Mouse (Mus musculus): ENCODE measurements around the gene S100b. TPM values are rescaled to one million over a fixed set of nuclear protein-coding genes. Genes with fewer than 3 reads are reported as not detected.

The S100b gene
- 11.3 and 11.8 TPM in 2 replicates for total RNA-seq (2021)
- long read RNA-seq, transcript S100b-201 (3 exons, 1,484 nt) = major isoform, 12 of 18 reads
- long read RNA-seq, partial matches to known transcripts = 0 of 18 reads
- long read RNA-seq, other reads (novel, unspliced or antisense) = 6 of 18 reads

DNA sequence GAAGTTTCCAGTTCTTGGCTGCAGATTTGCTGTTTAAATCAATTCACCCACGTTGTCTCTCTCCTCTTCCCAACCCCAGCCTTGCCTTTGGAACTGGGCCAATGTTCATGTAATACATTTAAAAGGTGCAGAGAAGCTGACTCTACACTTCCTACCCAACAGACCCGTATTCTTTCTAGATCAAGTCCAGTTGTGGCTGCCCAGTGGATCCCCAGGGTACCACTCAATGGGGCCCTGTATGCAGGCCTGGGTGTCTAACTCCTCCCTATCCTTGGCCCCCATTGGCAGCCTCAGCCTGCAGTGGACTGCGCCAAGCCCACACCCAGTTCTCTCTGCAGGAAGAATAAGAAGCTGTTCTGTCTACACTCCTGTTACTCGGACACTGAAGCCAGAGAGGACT lies at the start of gene S100b:
Gene S100b, plus strand, starts transcription at position 318 of the 400 bp plus-strand sequence.
- no peak for DNase-seq

DNA sequence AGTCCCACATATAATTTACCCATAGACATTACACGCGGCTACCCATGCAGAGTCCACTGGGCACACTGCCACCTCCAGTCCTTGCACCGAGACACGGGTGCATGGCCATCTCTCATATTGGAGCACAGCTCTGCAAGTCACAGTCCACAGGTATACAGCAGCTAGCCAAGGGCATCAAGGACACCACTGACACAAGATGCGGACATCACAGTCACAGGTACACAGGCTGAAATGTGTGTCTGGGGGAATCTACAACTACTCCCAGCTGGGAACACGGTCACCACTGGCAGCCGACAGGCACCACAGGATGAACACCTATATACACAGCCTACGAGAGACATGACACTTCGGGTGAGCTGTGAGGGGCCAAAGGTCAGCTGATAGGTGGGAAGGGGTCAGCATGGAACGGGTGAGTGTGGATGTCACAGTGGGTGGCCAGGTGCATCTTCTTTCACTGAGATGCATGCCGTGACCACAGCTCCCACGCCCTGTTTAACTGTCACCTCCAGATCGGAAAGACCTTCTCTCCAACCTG lies 46.3 kb upstream of the S100b start:
- DNase-seq = no peak

DNA sequence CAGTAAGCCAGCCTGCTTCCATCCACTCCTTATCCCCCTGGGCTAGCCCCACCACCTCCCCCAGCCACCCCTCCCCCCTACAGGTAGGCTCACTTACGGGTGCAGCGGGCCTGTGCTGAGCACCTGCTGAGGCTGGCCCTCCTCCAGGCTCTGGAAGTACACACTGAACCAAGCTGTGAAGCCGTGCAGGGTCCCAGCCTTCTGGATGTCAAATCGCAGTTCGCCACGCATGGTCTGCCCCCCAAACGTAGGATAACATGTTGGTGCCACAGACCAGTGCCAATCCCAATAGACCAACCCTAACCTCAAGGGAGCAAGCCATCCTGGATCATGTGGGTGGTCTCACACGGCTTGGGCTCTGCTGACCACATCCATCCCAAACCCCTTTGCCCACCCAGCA lies 44.4 kb upstream of the S100b start:
- no peak for DNase-seq

DNA sequence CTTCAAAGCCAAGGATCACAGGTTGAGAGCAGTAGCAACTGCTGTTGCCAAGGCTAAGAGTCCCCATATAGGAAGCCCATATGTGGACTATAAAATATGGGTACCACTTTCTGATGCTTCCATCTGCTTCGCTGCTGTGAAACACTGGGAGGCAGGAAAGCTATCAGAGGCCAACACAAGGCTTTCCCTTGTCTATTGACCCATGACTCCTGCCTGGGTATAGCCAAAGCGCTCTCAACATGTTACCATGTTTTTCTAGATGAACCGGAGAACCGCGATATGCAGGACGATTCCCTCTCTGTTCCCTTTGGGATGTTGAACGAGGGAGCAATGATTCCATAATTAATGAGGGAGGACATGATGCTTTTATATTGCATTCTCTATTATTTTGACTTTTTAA lies 42.8 kb upstream of the S100b start:
- DNase-seq = no peak

DNA sequence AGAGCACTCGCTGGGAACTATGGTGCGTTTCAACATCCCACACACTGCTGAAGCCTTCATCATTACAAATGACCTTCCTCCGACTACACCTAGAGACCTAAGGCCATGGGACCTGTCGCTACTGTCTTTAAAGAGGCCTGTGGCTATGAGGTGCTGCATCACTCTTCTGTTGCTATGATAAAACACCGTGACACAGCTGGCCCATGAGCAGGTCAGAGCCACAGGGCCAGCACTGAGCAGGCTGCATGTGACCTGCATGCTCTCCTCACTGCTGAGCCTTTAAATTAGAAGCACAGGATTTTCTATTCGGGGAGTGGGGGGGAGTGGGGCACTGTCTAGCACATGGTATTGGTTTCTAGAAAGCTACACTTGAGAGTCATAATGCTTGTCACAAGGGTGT lies 41.5 kb upstream of the S100b start:
- no peak for DNase-seq

DNA sequence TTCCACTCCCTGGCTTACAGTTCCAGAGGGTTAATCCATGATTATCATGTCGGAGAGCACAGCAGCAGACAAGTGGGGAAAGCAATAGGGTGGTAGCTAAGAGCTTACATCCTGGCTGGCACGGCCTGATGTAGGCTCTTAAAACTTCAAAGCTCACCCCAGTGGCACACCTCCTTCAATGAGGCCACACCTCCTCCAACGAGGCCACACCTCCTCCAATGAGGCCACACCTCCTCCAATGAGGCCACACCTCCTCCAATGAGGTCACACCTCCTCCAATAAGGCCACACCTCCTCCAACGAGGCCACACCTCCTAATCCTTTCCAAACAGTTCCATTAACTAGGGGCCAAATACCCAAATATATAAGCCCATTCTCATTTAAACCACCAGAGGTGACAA lies 39.5 kb upstream of the S100b start:
- DNase-seq = no peak

DNA sequence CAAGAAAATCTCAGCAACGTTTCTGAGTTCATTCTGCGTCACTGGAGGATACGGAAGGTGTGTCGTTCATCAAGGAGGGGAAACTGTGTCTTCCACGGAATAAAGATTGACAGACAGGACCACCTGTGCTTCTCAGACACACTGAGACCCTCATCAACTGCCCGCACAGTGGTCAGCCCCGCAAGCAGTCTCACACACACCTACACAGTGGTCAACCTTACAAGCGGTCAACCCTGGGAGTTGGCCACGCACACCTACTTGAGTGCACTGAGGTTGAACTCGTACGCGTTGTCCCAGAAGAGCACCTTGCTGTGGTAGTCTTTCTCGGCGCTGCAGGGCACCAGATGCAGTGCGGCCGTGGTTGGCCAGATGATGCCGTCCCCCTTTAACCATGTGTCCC lies 36.6 kb upstream of the S100b start:
- no peak for DNase-seq

DNA sequence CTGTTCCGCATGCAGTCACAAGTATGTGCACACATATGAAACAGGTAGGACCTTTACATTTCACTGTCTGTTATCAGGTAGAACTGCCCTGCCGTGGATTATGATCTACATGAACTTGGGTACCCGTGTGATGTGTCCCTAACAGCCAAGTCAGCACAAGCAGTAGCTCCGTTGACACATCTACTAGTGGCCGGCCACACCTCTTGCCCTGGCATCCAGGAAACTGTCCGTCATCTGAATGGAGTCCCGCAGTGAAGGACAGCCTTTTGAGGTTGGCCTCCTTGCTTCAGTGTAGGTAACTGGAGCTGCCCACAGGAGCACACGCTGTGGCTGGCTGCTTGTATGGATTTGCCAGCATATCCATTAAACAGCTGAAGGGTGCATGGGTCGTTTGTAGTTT lies 35.4 kb upstream of the S100b start:
- no peak for DNase-seq

DNA sequence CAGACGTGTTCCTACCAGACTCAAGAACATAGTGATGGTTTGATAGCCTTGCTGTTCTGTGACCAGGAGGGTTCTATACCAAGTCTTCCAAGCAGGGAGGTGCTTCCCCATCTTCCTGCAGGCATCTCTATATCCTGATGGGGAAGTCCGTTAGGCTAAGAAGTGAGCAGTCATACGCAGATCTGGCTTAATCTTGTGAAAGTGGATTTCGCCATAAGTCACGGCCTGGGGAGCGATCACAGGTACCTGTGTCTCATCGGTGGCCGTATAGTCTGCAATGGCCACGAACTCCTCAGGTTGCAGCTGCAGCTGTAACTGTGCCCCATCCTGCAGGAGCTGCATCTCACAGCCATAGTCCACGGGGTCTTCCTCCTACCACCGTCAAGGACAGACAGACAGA lies 27.7 kb upstream of the S100b start:
- no peak for DNase-seq

DNA sequence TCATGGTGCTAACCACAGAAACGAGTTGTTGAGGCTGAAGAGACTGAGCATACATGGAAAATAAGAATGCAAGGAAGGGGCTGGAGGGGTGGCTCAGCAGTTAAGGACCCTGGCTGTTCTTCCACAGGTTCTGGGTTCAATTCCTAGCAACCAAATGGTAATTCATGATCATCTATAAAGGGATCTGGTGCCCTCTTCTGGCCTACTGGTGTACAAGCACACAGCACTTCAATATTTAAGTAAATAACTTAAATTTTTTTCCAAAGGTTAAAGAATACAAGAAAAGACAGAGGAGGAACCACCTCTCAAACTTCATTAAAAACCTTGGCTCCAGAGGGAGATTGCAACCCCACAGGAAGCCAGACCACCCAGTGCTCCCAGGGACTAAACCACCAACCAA lies 24.0 kb upstream of the S100b start:
- no peak for DNase-seq

DNA sequence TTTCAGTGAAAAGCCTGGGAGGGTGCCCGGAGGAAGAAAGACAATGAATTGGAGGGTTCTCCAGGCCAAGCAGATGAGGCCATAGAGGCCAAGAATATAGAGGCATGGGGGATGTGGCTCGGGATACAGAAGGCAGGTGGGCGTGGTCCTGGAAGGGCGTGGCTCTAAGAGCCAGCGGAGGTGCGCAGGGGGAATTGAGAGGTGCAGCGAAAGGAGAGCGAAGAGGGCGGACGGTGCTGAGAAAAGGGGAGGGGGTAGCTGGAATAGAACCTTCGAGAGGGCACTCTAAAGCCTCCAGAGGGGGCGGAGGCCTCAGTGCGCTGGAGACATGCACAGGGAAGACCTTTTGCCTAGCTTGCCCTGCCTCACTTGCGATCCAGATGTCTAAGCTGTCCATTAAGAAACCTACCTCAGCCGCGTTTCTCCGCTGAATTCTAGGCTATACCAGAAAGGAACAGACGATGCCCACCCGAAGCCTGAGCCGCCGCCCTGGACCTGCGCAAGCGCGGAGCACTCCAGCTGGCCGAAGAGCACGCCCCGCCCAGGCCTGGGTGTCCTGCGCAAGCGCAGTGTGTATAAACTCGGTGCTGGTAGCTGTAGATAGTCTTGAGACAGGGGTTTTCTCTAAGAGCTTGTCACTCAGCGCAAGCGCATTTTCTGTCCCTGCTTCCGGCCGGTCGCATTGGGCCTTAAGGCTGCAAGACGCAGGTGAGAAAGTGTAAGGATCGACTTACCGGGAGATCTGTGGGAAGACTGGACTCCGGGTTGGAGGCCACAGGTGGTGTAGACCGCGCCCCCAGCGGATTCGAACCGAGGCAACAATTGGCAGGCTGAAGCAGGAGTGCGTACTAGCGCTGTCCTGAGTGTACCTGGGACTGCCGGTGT lies 16.1 kb upstream of the S100b start, which contains the start of gene Prmt2:
Gene Prmt2, minus strand, starts transcription at position 525 of the 885 bp plus-strand sequence.
- DNase-seq = peak; percentile 91

DNA sequence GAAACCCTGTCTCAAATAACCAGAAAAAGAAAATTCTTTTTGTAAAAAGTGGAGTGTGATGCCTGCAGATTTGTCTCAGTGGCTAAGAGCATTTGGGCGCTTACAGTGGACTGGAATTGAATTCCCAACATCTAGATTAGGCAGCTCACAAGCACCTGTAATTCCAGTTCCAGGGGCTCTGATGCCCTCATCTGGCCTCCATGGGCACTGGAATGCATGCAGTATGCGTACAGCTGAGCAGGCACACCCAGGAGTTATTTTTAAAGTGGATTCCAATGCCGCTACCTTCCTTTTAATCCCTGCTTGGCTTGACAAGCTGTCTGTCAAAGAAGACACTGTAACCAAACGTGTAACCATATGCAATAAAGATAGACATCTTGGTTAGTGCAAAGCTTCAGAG lies 14.3 kb upstream of the S100b start:
- no peak for DNase-seq

DNA sequence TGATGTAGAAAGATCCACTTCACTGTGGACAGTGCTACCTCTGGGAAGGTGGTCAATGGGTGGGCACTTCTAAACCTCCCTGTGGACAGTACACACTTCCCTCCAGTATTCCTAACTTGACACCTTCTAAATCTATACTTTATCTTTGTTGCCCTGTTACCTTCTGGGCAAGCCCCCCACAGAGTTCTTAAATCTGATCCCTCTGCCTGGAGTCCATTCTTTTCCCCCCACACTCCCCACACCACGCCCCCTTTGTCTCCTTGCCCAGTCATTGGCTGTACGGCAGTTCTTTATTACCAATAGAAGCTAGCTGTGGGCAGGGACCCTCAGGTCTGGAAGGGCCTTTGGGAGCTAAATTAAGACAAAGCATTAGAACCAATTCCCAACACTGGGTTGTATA lies 8.5 kb upstream of the S100b start:
- no peak for DNase-seq

DNA sequence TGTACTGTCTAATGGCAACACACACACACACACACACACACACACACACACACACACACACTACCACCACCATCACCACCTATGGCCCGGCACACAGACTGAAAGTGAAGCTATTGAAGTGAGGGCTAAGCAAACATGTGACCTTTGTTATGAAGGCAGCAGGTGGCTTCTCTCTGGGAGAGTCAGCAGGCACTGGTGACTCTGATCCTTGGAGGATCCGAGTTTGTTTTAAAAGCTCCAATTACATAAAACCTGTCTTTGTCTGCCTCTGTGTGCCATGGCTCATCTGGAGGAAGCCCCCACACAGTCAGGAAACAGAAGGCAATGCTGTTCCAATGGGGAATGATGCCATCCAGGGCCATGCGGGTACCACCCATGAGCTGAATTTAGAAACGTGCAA lies 7.1 kb upstream of the S100b start:
- DNase-seq = no peak

DNA sequence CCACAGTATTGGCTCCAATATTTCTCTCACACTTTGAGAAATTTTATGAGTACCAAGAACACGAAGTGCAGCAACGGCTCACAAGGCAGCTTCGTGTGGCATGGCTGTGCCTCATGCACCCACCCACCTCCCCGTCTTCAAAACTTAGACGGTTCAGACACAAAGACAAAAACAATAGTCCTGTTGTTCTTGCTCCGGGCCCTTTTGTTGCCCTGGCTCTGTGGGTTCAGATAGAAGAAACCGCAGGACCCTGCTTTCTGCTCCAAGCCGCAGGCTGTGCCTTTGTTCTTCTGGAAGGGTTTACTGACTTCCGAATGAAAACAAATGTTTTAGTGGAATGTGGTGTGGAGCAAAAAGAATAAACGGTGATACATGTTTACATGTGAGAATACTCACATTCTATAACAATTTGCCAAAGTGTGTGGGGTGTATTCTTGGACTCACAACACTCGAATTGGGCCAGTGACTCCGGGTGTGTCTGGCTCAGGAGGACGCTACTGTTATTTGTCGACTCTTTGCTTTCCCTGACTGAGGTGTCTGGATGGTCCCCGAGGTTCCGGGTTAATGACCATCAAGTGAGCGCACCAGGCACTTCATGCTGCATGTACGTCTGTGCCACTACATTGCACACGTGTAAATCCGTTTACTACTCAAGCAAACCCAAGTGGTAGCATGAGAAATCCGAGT lies 5.5 kb upstream of the S100b start:
- no peak for DNase-seq

DNA sequence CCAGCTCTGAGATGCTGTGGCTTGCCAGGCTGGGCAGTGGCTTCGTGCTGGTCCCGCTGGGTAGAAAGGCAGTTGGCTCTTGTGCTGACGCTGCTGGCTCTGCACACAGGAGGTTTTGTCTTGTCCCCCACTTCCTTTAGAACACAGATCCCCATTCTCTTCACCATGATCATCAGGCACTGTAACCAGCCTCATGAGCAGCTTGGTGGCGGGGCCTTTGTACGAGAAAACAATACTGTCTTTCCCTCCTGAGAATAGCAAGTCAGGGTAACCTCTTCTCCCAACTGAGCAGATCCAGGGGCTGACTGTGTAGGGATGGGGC lies 5.0 kb upstream of the S100b start:
- no peak for DNase-seq

DNA sequence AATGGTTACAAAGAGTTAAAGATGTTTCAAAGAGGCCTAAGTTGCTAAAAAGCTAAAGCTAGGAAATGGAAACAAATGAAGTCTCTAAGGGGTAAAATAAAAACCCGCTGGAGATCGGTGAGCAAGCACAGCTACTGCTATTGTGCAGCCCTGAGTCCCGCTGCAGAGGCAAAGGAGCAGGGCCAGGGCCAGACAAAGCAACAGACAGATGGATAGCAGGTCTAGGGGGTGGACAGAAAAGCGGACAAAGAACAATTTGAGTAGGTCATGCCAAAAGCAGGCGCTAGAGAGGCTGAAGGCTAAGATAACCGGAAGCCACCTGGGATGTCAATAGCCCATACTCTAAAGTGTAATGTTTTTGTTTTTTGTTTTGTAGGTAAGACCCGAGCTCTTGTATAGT lies 2.8 kb upstream of the S100b start:
- no peak for DNase-seq

DNA sequence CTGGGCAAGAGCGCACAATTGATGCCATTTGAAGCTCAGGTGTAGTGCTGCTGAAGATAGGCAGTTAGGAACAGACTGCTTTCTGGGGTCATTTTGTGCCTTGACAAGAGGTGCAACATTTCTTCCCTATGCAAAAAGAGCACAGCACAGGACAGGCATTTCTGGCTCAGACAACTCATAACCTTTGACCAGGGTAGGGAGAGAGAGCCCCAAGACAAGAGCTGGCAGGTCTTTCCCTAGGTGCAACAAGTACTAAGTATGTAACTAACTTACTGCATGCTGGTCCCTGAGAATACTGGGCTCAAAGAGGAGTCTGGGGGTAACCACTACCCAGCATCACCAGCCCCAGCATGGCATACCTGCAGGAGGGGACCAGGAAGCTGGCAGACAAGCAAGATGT lies 574 bp upstream of the S100b start:
- DNase-seq = no peak

DNA sequence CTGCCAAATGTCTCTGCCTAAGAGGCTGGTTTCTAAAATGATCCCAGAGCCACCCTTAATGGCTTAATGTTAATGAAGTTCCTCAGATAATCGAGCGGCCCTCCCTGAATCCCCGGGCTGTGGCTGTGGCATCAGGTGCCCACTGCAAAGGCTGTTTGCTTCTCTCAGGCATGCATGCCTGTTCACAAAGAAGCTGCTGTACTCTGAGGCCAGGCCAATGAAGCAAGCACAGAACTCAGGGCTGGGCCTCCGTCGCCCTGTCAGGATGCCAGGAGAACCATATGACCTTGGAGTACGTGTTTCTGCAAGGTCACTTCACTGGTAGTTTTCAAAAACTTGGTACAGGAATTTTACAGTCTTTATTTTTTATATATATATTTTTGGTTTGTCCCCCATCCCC lies 2.0 kb downstream of the S100b start:
- DNase-seq = no peak

DNA sequence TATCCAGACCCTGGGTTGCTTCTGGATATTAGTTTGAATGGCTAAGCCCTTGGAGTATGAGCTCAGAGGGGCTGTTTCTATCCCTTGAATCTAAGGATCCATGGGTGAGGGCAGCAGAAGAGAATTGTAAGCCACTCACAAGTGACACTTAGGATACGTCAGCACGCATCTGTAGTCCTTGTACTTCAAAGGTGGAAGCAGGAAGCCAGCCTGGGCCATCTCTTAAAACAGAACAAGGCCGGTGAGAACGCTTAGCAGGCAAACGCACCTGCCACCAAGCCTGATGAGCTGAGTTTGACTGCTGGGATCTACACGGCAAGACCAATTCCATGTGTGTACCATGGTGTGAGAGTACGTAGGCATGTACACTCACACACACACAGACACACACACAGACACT lies 3.6 kb downstream of the S100b start:
- no peak for DNase-seq

DNA sequence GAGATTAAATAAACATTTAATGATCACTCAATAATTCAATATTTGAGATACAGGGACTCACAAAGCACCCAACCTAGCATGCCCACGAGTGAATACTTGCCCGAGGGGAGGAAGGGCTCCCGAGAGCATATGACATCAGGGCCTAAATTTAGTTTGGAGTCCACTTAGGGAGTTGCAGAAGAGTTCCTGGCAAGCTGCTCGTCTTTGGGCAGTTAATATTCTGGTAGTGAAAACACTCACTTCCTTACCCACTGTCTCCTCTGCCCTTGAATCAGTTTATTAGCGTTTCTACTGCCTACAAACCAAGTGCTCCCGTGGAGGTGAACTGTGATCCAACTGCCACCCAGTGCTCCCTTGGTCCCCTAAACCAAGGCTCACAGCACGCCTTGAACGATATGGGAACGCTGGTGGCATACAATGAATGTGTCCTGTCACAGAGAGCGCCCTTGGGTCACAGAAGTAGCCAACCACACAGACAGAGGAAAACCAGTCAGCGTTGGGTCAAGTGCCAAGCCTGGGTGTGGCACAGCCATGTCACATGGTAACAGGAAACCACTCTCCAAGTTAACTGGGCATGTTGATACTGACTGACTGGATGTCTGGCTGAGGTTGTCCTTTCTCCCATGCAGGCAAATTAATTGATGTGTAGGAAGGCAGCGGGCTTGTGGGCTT lies 4.2 kb downstream of the S100b start:
- peak; percentile 67 for DNase-seq

DNA sequence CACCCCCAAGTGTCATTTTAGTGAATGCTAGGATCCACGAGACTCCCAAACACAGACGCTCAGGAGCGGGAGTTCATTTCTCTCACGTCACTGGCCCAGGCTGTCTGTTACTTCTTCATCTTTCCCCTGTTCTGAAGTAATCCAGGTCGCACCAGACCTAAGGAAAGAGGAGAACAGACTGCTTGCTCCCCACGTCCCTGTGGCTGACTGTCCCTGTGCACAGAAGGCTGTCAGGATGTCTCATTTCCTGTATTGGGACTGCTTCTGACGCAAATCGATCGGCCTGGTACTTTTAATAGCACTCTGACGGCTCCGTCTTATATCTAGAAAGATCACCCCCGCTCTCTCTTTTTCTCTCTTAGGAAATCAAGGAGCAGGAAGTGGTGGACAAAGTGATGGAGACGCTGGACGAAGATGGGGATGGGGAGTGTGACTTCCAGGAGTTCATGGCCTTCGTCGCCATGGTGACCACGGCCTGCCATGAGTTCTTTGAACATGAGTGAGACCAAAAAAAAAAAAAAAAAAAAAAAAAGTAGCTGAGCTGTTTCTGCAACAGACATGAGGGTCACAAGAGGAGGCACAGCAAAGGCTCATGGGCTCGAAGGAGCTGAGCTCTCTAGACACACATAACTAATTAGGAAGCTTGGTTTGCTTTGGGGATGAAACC lies 6.0 kb downstream of the S100b start:
- no peak for DNase-seq
